Mouse (Mus musculus) mouse embryonic stem cell (cell line): Measurements from ENCODE around the gene Olfr119.
"Not testable (repeated sequence)": the region's sequence is repeated elsewhere in the genome, so short reads cannot be mapped to it uniquely, and the experiment has no call there.

Experiments
- in situ Hi-C, 2 experiments: fragments of 300-500 bp; cut with MboI; formaldehyde crosslinking; loops; 1 replicate in 1 of 2; 3 replicates in 1 of 2; pipeline ENCODE4 v1.14.3; 2019 to 2020; ENCODE audit warnings: low sequenced_read_pairs in 2 of 2, low pct_unique_long_range_greater_than_20kb in 1 of 2, mixed read lengths in 1 of 2; ENCODE audit not compliant: unreplicated experiment in 1 of 2

Gene Olfr119

GRCm38 (mm10) chr17:37696264-37696663 lies at the start of gene Olfr119:
Gene Olfr119 (plus strand): TSS chr17:37696564.
- in situ Hi-C loops = not testable (repeated sequence)

DNA sequence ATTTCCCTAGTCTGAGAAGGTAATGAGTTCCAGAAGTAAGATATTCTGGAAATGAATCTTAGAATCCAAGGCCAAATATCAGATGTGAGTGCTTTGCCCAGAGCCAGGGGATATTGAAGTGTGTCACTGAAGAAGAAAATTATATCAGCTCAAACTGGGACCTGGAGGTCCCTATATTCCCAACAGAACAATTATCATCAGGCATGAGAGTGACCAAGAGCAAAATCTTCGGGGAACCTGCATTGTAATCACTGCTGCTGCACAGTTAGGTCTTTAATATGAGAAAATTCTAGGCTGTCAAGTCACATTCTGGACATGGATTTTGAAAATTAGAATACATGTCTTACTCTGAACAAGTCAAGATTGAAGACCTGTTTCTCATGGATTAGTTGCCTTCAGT lies 32.7 kb upstream of the Olfr119 start, which contains the start of gene Olfr117:
Olfr117 (minus strand) TSS at position 101 of the 400 bp plus-strand sequence.
- in situ Hi-C loops = no loop called here

DNA sequence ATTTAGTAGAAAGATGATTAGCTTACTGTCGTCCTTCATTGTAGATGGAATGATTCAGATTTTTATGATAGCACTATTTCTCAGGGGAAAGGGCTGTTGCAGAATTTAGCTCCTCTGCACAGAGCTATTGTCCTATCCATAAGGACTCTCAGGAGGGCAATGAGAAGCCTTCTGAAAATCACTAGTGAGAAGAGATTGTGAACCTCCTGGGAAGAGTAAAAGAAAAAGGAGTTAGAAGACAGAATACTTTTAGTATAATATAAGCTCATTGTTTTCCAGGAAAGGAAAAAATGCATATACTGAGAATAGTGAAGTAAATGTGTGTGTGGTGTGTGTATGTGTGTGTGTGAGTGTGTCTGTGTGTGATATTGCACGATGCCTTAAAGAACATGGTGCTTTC lies 29.7 kb upstream of the Olfr119 start, which contains the start of gene Olfr118:
Olfr118 (plus strand) TSS at position 301 of the 400 bp plus-strand sequence.
- in situ Hi-C loops = no loop called here

DNA sequence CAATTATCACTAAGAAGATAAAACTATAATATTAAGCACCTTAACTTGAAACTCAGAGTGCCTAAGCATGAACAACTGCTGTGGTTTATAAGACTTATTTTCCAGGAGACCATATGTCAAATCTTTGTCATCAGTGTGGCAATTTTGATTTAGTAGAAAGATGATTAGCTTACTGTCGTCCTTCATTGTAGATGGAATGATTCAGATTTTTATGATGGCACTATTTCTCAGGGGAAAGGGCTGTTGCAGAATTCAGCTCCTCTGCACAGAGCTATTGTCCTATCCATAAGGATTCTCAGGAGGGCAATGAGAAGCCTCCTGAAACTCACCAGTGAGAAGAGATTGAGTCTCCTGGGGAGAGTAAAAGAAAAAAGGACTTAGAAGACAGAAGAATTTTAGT lies 25.1 kb downstream of the Olfr119 start, which contains the start of gene Olfr120:
Olfr120 (plus strand) TSS at position 301 of the 400 bp plus-strand sequence.
- in situ Hi-C loops = no loop called here

DNA sequence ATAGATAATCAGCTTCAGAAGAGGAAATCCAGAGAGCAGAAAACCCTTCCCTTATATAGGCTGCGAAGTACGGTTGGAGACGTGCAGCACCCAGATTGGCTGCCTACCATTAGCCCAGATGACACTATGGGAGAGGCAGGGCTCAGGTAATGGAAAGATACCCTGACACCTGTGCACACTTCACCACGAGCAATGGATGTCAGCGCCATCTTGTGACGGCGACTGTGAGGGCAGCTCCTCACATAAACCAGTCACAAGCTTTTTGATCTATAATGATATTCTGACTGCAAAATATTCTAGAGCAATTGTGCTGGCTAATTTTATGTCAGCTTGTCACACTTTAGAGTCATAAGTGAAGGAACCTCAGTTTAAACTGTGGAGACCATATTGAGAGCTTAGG lies 41.7 kb downstream of the Olfr119 start:
- in situ Hi-C loops = no loop called here
